Mouse (Mus musculus) cerebellum, adult 18-20 months (tissue): ENCODE data around the gene Krt25.
A peak's percentile ranks its signal among the peaks of the same experiment; 100 is the strongest.

Experiments used
- DNase-seq, 2 experiments: peaks; one replicate each; pipeline ENCODE4 v3.0.0; 2021

Gene Krt25

GRCm38 (mm10) chr11:99322851-99323250 is at the start of gene Krt25:
Gene Krt25, minus strand, starts transcription at chr11:99322951.
- no peak for DNase-seq

GRCm38 (mm10) chr11:99369853-99370451 is 47.2 kb upstream of the Krt25 start:
- DNase-seq = peak; percentile 40 to 49

DNA sequence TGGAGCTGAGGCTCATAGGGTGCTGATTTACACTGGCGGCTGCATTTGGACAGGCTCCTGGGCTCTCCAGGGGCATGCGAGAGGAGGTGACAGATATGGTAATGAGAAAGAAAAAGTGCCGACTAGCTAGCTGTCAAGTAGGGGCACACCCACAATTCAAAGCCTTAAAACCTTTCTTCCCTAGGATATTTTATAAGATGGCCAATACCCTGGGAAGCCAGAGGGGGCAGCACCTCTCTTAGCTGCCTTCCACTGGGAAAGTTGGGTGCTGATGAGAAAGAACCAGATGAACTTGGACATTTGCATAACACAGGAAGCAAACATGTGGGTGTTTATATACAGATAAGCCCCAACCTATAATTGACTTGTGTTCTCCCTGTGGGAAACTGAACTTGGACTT is 46.5 kb upstream of the Krt25 start:
- peak; percentile 13 to 14 for DNase-seq

DNA sequence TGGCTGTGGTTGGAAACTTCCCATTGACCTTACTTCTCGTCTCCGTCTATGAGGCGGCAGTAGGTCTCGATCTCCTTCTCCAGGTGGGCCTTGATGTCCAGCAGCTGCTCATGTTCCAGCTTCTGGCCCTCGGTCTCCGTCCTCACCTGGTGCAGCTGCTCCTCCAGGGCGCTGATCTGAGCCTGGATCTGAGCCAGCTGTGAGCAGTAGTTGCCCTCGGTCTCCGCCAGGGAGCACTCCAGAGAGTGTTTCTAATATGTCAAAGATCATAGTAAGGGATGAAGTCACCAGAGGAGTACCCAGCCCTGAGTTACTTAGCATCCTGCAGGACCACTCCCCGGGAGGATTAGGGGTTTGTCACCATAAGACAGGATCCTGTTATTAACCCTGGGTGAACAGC is 44.0 kb upstream of the Krt25 start:
- peak; percentile 7 to 9 for DNase-seq

DNA sequence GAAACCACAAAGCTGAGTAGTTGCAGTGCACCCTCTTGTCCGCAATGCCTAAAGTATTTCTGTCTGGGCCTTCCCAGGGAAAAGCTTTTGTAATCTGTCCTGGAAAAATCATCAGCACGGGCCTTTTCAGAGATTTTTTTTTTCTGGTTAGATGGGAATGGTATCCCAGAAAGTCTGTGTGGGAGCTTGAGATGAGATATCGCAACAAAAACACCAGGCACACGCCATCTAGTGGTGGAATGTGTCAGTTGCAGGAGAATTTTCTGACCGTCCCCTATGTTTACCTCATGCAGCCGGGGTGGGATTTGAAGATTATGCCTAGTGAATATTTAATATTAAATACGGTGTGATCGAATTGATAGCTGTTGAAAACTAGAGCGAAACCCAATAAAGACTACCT is 41.7 kb upstream of the Krt25 start:
- peak; percentile 31 to 51 for DNase-seq

DNA sequence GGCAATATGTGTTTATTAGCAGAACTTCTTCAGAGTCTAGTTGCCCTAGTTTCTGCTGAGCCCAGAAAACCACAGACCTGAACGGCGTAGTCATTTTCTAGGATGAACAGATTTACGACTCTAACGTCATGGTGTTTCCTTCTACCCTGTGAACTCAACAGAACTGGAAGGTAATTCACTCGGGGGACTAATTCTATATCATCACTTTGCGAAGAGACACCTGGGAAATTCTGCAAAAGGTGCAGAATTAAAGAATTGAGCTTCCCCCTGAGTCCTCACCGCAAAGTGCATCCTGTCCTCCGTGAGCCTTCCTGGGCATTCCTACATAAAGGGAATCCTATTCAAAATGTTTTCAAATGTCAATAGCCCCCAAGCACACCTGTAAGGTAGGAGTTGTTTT is 38.7 kb upstream of the Krt25 start:
- DNase-seq = no peak

GRCm38 (mm10) chr11:99351004-99351403 is 28.3 kb upstream of the Krt25 start, which contains the start of gene Krt27:
Gene Krt27, minus strand, starts transcription at chr11:99351104.
- DNase-seq = no peak

DNA sequence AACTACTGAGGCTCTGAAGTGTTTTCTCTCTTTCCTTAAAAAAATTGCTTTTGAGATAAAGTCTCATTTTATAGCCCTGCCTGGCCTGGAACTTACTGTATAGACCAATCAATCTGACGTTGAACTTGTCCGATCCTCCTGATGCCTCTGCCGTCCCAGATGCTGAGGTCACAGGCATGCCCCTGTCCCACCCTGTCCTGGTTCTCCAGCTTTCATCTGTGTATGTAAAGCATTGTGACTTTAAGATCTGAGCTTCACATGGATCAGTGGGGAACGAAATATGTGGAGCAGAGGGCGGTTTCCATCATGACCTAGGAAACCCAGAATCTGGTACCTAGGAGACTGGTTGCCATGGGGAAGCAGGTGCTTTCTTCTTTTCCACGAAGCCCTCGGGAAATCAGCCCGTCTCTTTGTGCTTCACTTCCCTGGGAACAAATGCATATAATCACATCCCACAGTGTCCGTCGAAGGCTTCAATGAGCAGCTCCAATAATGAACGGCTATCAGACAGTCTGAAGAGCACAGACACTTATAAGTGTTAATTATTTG is 16.6 kb upstream of the Krt25 start:
- no peak for DNase-seq

DNA sequence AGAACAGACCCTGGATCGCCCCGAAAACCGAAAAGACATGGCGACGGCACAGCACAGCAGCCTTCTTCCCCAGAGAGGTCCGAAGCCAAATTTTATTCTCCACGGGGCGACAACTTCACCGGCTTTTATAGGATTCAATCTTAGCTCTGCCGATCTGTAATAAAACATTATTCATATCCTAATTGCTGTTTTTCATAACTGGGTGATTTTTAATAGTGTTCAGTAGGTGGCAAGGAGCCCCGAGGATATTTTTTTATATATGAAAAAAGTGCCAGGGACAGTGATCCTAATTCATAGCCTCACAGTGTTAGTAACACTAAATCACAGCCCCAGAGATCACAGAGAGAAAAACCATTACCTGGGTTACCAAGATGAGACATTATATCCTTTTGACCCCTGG is 15.1 kb upstream of the Krt25 start, which contains the start of gene Krt26:
Gene Krt26 (minus strand): TSS at position 101 of the 400 bp plus-strand sequence.
- DNase-seq = no peak

- no peak for DNase-seq
Measured at GRCm38 (mm10) chr11:99333426-99333825, 10.7 kb upstream of the Krt25 start.

- DNase-seq = no peak
Measured at GRCm38 (mm10) chr11:99329655-99330054, 6.9 kb upstream of the Krt25 start.

GRCm38 (mm10) chr11:99321094-99321493 is 1.7 kb downstream of the Krt25 start:
- DNase-seq = no peak

GRCm38 (mm10) chr11:99319127-99319526 is 3.6 kb downstream of the Krt25 start:
- no peak for DNase-seq

DNA sequence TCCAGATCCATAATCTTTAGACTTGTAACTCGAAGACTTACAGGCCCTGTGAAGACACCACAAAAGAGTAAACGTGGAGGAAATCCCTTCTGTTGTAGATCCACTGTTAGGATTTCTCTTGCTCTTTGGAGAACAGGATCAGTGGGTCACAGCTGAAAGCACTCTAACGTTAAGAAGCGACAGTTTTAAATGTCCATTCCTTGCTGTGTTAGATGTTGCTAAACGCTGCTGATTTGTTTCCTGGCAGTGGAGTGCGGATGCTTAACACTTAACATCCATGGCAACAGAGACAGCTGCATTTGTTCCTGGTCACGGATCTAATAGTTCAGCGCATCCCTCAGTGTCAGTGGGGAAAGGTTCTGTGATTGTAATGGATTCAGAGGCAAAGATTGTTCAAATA is 6.2 kb downstream of the Krt25 start:
- DNase-seq = no peak

GRCm38 (mm10) chr11:99314594-99314993 is 8.2 kb downstream of the Krt25 start:
- DNase-seq = no peak

DNA sequence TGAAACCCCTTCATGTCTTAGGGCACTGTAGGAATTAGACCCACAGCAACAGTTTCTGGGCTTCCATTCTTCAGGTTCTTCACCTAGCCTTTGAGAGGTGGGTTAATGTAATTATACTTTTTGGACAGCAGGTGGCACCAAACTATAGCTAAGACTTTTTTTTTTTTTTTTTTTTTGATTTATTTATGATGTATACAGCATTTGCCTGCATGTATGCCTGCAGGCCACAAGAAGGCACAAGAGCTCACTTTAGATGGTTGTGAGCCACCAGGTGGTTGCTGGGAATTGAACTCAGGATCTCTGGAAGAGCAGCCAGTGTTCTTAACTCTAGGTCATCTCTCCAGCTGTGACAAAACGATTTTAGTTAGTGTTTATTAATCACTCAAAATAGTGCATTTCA is 11.9 kb downstream of the Krt25 start:
- DNase-seq = no peak

DNA sequence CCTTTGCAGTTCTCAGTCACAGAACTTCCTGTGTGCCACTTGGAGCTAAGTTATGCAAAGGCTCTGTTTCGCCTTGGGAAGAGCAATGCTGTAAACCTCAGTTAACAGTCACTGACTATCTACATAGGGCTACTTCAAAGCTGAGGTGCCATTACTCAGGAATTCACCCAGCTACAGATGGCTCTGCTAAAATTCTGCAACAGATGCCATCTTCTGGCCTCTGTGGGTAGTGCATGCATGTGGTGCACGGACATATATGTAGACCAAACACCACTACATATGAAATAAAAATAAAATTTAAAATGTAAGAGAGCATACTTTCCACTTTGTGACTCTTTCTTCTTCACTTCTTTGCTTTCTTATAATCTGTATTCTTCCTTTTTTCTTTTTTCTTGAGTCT is 15.2 kb downstream of the Krt25 start:
- peak; percentile 79 to 80 for DNase-seq

DNA sequence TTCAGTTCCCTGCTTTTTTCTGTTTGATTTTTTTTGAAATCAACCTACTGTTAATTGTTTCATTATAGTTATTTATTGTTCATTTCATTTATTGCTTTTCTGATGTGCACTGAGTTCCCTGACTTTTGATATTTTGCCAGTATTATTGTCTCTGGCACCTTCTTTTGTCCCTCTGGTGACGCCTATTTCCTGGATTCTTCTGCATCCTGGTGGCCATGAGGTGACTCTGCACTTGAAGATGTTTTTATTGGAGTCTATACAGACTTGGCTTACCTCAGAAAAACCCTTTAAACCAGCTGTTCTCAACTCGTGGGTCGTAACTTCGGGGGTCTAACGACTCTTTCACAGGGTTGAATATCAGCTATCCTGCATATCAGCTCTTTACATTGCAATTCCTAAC is 27.7 kb downstream of the Krt25 start:
- no peak for DNase-seq

- peak; percentile 77 to 80 for DNase-seq
Measured at GRCm38 (mm10) chr11:99292846-99293245, 29.9 kb downstream of the Krt25 start.

DNA sequence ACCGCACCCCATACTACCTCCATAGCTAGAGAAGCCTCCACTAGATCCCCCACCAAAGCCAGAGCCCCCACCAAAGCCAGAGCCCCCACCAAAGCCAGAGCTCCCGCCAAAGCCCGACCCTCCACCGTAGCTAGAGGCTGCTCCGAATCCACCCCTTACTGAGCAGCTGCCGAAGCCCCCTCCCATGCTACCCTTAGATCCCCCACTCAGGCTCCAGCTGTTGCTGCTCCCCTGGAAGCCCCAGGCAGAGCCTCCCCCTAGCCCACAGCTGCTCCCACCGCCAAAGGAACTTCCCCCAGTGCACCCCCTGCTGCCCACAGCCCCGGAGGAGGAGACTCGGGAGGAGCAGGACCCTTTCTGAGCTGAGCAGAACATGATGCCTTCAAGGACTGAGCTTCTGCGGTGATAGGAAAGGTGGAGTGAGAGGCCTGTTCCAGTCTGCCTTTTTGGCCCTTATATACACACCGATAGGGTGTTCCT is 37.9 kb downstream of the Krt25 start, which contains the start of gene Krt24:
Gene Krt24 (minus strand): TSS at position 430 of the 480 bp plus-strand sequence.
- DNase-seq = no peak

DNA sequence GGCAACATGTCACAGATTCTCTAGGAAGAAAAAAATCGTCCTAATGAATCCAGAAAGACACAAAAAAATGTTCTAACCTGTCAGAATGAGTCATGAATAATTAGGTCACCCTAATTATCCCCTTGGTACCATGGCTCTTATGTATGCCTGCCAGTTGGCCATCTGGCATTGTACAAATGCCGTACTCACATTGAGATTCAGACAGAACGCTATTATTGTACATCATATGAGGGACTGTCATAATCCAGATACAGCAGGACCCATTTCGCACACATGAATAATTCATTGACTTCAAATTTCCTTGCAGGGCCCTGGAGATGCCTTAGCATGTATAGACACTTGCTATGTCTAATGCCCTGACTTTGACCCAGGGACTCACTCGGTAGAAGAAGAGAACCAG is 38.7 kb downstream of the Krt25 start:
- DNase-seq = peak; percentile 71 to 82

GRCm38 (mm10) chr11:99283334-99283733 is 39.4 kb downstream of the Krt25 start:
- no peak for DNase-seq

- DNase-seq = peak; percentile 51 to 57
Measured at GRCm38 (mm10) chr11:99281116-99281515, 41.6 kb downstream of the Krt25 start.

DNA sequence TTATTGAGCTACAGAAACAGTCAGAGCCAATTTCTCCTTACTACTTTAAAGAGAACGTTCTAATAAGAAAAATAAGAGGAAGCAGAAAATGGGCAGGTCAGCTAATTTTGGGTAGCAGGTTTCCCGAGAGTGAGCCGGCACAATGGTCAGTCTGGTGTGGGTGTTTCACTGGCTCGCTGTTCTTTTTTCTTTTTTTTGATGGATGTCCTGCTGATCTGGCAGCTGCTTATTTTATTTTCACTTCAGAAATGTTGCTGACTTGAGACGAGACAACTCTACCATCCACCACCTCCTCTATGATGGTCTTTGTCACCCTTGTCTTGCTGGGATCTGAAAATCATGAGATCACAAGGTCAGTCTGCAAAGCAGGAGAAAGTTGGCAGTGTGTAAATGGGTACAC is 42.8 kb downstream of the Krt25 start:
- peak; percentile 48 to 53 for DNase-seq

- DNase-seq = no peak
Measured at GRCm38 (mm10) chr11:99276786-99277185, 46.0 kb downstream of the Krt25 start.
